Mouse (Mus musculus) C2C12 (cell line): ENCODE results near the gene Crybg1.

Experiments used
- CEBPB ChIP-seq: IDR thresholded peaks from one replicate; pipeline ENCODE4 v1.6.1; 2011; ENCODE audit warnings: low read depth, mild to moderate bottlenecking, control low read depth, moderate library complexity
- CTCF ChIP-seq: IDR thresholded peaks from one replicate; pipeline ENCODE4 v1.5.1; 2011; ENCODE audit not compliant: control insufficient read depth, insufficient read depth, insufficient read length
- MAX ChIP-seq: IDR thresholded peaks from one replicate; pipeline ENCODE4 v1.6.1; 2011; ENCODE audit warnings: mild to moderate bottlenecking, control low read depth
- MYOG ChIP-seq: IDR thresholded peaks from one replicate; pipeline ENCODE4 v1.6.1; 2011; ENCODE audit not compliant: control insufficient read depth, insufficient read length; ENCODE audit errors: extremely low read depth
- USF1 ChIP-seq: IDR thresholded peaks from one replicate; pipeline ENCODE4 v1.6.1; 2011; ENCODE audit warnings: low read depth, mild to moderate bottlenecking, control low read depth, moderate library complexity

DNA sequence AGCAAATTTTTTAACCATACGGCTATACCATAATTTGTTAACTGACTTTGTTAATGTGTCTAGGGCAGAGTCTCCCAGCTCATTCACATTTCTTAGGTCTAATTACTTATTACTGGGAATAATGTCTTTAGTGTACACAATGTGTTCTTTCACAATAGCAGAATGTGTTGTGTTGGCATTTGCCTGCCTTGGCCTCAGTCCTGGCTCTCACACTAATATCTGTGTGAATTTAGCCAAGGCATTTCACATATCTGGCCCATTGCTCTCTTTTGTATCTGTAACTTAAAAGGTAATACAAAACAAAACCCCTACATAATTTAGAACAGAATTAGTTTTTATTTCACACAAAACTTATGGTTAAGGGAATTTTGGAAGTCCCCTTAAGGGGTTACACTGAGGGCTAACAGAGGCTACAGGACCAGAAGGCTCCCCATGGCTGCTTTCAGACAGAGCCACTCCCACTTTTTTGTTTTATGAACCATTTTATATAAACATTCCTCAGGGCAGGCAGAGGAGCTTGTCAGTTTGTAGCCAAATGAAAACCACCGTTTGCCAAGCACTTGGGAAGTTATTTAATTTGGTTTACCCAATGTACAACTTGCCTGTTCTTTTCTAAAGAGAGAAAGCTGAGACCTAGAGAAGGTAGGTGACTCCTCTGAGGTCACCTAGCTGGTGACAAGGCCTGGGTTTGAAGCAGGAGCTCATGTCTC is 148.3 kb downstream of the Crybg1 start:
- TF ChIP-seq CTCF (no peak), MAX (no peak), USF1 (no peak), CEBPB (no peak), MYOG (no peak)
